Mouse (Mus musculus): ENCODE measurements around the gene Agap3.

DNA sequence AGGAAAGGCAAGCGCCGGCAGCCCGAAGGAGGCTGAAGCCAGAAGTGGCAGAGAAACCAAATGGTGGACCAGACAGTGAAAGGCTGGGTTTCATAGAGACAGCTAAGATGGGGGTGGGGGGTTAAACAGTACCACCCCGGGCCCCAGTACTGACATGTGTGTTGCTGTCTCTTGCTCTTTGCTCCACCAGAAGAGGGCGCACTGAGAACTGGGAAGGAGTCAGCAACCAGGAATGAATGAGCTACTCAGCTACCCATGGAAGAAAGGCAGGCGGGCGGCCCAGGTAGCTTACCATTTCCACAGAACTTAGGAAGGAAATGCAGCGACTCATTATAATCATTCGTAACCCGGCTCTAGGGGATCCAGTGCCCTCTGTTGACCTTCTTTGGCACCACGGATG is 58.7 kb downstream of the Agap3 start:
- no peak for TF ChIP-seq ZNF384 (IDR thresholded peaks at IDR 0.05; ENCODE audit: low read depth, low read length)
- TF ChIP-seq GATA1 (IDR thresholded peaks at IDR 0.05; ENCODE audit: low read depth, low read length): no peak
- TF ChIP-seq ETS1 (IDR thresholded peaks at IDR 0.05; ENCODE audit: low read depth, low read length): no peak
- no peak for TF ChIP-seq POLR2A (IDR thresholded peaks at IDR 0.05; ENCODE audit: control insufficient read depth in 1 of 2, insufficient read depth in 1 of 2, low read depth in 1 of 2, low read length in 2 of 2, poor library complexity in 1 of 2)
- peak; percentile 67 to 78 (median 69); a peak in 5 of 6 replicates for TF ChIP-seq CTCF (IDR thresholded peaks at IDR 0.05 in 2 of 3, conservative IDR thresholded peaks at IDR 0.05 in 1 of 3; ENCODE audit: control insufficient read depth in 1 of 3, insufficient read depth in 1 of 3, low read depth in 2 of 3, low read length in 3 of 3, poor library complexity in 1 of 3, severe bottlenecking in 1 of 3)
- no peak for TF ChIP-seq MAX (IDR thresholded peaks at IDR 0.05; ENCODE audit: low read length)
- TF ChIP-seq GABPA (IDR thresholded peaks at IDR 0.05; ENCODE audit: low read depth, low read length): no peak
